14 mouse cellular contexts compared by ENCODE assay signal in the genomic region with DNA sequence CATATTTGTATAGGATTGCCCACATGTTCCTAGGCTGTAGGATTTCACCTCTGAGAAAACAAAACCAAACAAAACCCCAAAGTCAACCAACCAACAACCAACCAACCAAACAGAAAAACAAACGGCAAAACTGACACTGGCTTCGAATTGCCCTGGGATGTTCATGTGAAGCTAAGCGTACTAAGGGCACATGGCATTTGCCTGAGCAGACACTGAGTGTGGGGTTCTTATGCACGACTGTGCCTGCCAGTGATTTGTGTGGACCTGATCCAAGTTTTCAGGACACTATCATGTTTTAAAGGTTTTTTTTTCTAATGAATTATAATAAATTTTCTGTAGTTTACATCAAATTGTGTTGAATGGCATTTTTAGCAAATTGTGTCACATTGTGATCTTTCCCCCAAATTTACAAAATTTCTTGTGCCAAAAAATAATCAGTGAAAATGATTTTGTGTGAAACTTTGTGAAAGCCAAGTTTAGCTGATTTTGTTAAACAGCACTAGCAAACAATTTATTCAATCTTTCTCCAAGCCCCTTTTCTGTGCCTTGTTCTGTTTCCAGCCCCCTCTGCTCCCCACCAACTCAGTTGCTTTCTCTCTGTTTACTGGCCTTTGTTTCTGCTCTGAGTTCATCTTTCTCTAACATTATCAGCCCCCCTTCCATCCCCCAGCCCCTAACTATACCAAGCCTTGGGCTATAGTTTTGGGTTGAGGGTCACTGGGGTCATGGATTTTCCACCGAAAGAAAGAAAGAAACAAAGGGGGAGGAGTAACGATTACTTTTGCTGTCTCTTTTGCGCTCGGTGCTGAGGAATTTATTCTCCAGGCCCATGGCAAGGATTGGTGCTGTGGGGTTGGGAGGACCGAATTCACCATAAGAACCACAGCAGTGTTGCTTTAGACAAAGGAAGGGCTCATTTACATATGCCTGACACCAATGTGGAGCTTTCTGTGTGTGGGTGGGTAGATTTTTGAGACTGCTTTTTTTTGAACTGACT.
DNase-seq lines count a peak whose midpoint lies in the region; ATAC-seq and TF ChIP-seq lines count a peak whose summit lies in the region.
"Had no signal": no experiment of that assay in that cellular context is flagged by ENCODE, and none has a peak within 500 bp of the region (broad histone marks: within the 10 kb centered on the region; RNA-seq: fewer than 3 reads in every experiment).

No protein-coding gene starts in this region.

- DNase-seq in right cerebral cortex, adult 18-20 months = peak; percentile 59
- no peak for DNase-seq in right cerebral cortex, postnatal 4 days
- DNase-seq in embryonic facial prominence, embryonic 14.5 days (ENCODE audit: low spot score) = peak; percentile 7
- DNase-seq in hindbrain, postnatal 0 days (ENCODE audit: low spot score) = peak; percentile 11
- DNase-seq in telencephalon, adult 2 months (ENCODE audit: low read depth, low spot score) = peak; percentile 73
- no peak for DNase-seq in thymus, postnatal 14 days
- DNase-seq: adrenal gland, postnatal 10 days; cerebellum, adult 9-10 months; kidney, adult 11 months had no signal

- no peak for ATAC-seq in embryonic facial prominence, embryonic 14.5 days (ENCODE audit: low read depth)
- ATAC-seq in hindbrain, postnatal 0 days = 0 out of 2 replicates have a peak, but pooled peaks have one; percentile 32
- no peak for ATAC-seq in liver, embryonic 12.5 days
- no peak for ATAC-seq in cerebellum, adult (ENCODE audit: insufficient number of reproducible peaks, low FRiP score, low TSS enrichment)

- H3K9ac ChIP-seq in embryonic facial prominence, embryonic 14.5 days (ENCODE audit: low read depth, low read length) = no peak overlapping the region
- no peak overlapping the region for H3K9ac ChIP-seq in hindbrain, postnatal 0 days (replicated peaks; ENCODE audit: low read length)
- H3K9ac ChIP-seq in liver, embryonic 12.5 days = no peak overlapping the region
- H3K9ac ChIP-seq: liver, embryonic 15.5 days had no signal

- H3K4me1 ChIP-seq in embryonic facial prominence, embryonic 14.5 days (ENCODE audit: control insufficient read depth, insufficient read depth, low read length) = no peaks in the 10 kb centered on the region
- H3K4me1 ChIP-seq in hindbrain, postnatal 0 days (ENCODE audit: insufficient read depth, low read length) = no peaks in the 10 kb centered on the region
- H3K4me1 ChIP-seq in liver, embryonic 12.5 days = no peaks in the 10 kb centered on the region
- H3K4me1 ChIP-seq: heart, embryonic 10.5 days; liver, embryonic 15.5 days had no signal

- H3K4me3 ChIP-seq in embryonic facial prominence, embryonic 14.5 days (ENCODE audit: low read depth, low read length) = no peak overlapping the region
- no peak overlapping the region for H3K4me3 ChIP-seq in hindbrain, postnatal 0 days (ENCODE audit: low read length)
- no peak overlapping the region for H3K4me3 ChIP-seq in liver, embryonic 12.5 days
- H3K4me3 ChIP-seq: heart, embryonic 10.5 days; liver, embryonic 15.5 days; myocyte had no signal

- no peak overlapping the region for H3K27ac ChIP-seq in embryonic facial prominence, embryonic 14.5 days (replicated peaks; ENCODE audit: low read depth, low read length)
- no peak overlapping the region for H3K27ac ChIP-seq in hindbrain, postnatal 0 days
- H3K27ac ChIP-seq in liver, embryonic 12.5 days = no peak overlapping the region
- H3K27ac ChIP-seq: heart, embryonic 10.5 days; liver, embryonic 15.5 days had no signal

- no peak for TF ChIP-seq CTCF in hindbrain, postnatal 0 days (IDR thresholded peaks at IDR 0.05; ENCODE audit: low read depth)

- H3K9me3 ChIP-seq in embryonic facial prominence, embryonic 14.5 days (ENCODE audit: control insufficient read depth, low read length) = no peaks in the 10 kb centered on the region
- H3K9me3 ChIP-seq in hindbrain, postnatal 0 days (ENCODE audit: low read length) = no peaks in the 10 kb centered on the region
- no peaks in the 10 kb centered on the region for H3K9me3 ChIP-seq in liver, embryonic 12.5 days (replicated peaks)
- H3K9me3 ChIP-seq: heart, embryonic 10.5 days had no signal

- H3K36me3 ChIP-seq in embryonic facial prominence, embryonic 14.5 days (ENCODE audit: control insufficient read depth, insufficient read depth, low read length) = no peaks in the 10 kb centered on the region
- H3K36me3 ChIP-seq in hindbrain, postnatal 0 days (ENCODE audit: insufficient read depth, low read length) = no peaks in the 10 kb centered on the region
- H3K36me3 ChIP-seq in liver, embryonic 12.5 days = no peaks in the 10 kb centered on the region
- H3K36me3 ChIP-seq: heart, embryonic 10.5 days; liver, embryonic 15.5 days had no signal

- no peaks in the 10 kb centered on the region for H3K27me3 ChIP-seq in embryonic facial prominence, embryonic 14.5 days (replicated peaks; ENCODE audit: control insufficient read depth, insufficient read depth, low read length)
- no peaks in the 10 kb centered on the region for H3K27me3 ChIP-seq in hindbrain, postnatal 0 days (ENCODE audit: insufficient read depth, low read length)
- no peaks in the 10 kb centered on the region for H3K27me3 ChIP-seq in liver, embryonic 12.5 days (replicated peaks)
- H3K27me3 ChIP-seq: liver, embryonic 15.5 days had no signal

- H3K4me2 ChIP-seq in embryonic facial prominence, embryonic 14.5 days (ENCODE audit: low read depth, low read length) = 0 out of 2 replicates have a peak overlapping the region, but pooled peaks have one; percentile 12
- H3K4me2 ChIP-seq in hindbrain, postnatal 0 days (ENCODE audit: low read depth, low read length) = no peak overlapping the region
- no peak overlapping the region for H3K4me2 ChIP-seq in liver, embryonic 12.5 days
- H3K4me2 ChIP-seq: liver, embryonic 15.5 days had no signal

- WGBS in embryonic facial prominence, embryonic 14.5 days = 32% methylated on average over 9 of the region's 9 CpGs
- 21% methylated on average over 9 of the region's 9 CpGs for WGBS in hindbrain, postnatal 0 days
- WGBS in liver, embryonic 12.5 days (ENCODE audit: insufficient replicate concordance) = 59% methylated on average over 9 of the region's 9 CpGs

Comparison
In these comparisons a context has a peak if more than half of its experiments do, and no peak if none do; other contexts are left out.
1. DNase-seq: peak in right cerebral cortex, adult 18-20 months (single experiment), embryonic facial prominence, embryonic 14.5 days (single experiment), hindbrain, postnatal 0 days (single experiment) and telencephalon, adult 2 months (single experiment); none in right cerebral cortex, postnatal 4 days (single experiment) and thymus, postnatal 14 days (single experiment).